Mouse (Mus musculus) liver, embryonic 16.5 days (tissue): ENCODE measurements around the gene Cd300c2. TPM values are rescaled to one million over a fixed set of nuclear protein-coding genes. Genes with fewer than 3 reads are reported as not detected.

Experiments used
- ATAC-seq: fragments of 200-750 bp; cut with Nextera tagmentation; 2 replicates; pipeline ENCODE4 v1.8.0; 2017; ENCODE audit warnings: low read depth, mild to moderate bottlenecking, moderate number of reproducible peaks, moderate library complexity
- H3K27ac ChIP-seq: fragments of 300-500 bp; sonication (generic); 2 replicates; pipeline ENCODE4 v1.5.1; 2014; ENCODE audit warnings: mild to moderate bottlenecking, low read length
- H3K27me3 ChIP-seq: fragments of 300-500 bp; sonication (generic); 2 replicates; pipeline ENCODE4 v1.6.1; 2014; ENCODE audit warnings: low read depth, low read length, mixed read lengths; ENCODE audit not compliant: control insufficient read depth, insufficient read depth
- H3K36me3 ChIP-seq: fragments of 300-500 bp; sonication (generic); 2 replicates; pipeline ENCODE4 v1.6.1; 2014; ENCODE audit warnings: mild to moderate bottlenecking; ENCODE audit not compliant: control insufficient read depth, insufficient read depth
- H3K4me1 ChIP-seq: fragments of 300-500 bp; sonication (generic); 2 replicates; pipeline ENCODE4 v1.6.1; 2014; ENCODE audit warnings: low read depth, low read length, mixed read lengths; ENCODE audit not compliant: control insufficient read depth
- H3K4me2 ChIP-seq: fragments of 300-500 bp; sonication (generic); 2 replicates; pipeline ENCODE4 v1.6.1; 2014; ENCODE audit warnings: low read depth, low read length, mixed read lengths
- H3K4me3 ChIP-seq: fragments of 300-500 bp; sonication (generic); 2 replicates; pipeline ENCODE4 v1.5.1; 2014; ENCODE audit warnings: low read depth, mild to moderate bottlenecking, low read length
- H3K9ac ChIP-seq: fragments of 300-500 bp; sonication (generic); 2 replicates; pipeline ENCODE4 v1.6.1; 2014; ENCODE audit warnings: low read depth, low read length
- H3K9me3 ChIP-seq: fragments of 300-500 bp; sonication (generic); replicated peaks from 2 replicates; pipeline ENCODE4 v1.6.1; 2016; ENCODE audit warnings: low read length; ENCODE audit not compliant: control insufficient read depth
- WGBS: fragments of 180-500 bp; shearing (Covaris S2); extraction: QIAGEN DNeasy Blood & Tissue Kit; methylation state at CpG from one replicate; pipeline ENCODE4 v1.1.7; 2014; ENCODE audit not compliant: insufficient replicate concordance; 5-methylcytosine and 5-hydroxymethylcytosine counted together
- polyA plus RNA-seq: library from polyadenylated mRNA; unstranded; fragments of >200 nt; fragmentation: Nextera tagmentation; extraction: Ambion mirVana; gene quantifications from 2 replicates; pipeline ENCODE4 v1.2.1, GENCODE M21; 2015

Gene Cd300c2
- polyA plus RNA-seq, 1 experiment from 2014 or later, result 11.1 TPM

GRCm38 (mm10) chr11:114972726-114973125, 29.0 kb downstream of the Cd300c2 start:
- Histone ChIP-seq H3K27me3 (no peaks in the 10 kb centered on the region), H3K27ac (no peak overlapping the region), H3K36me3 (no peaks in the 10 kb centered on the region), H3K4me2 (no peak overlapping the region), H3K9ac (no peak overlapping the region), H3K4me1 (no peaks in the 10 kb centered on the region), H3K4me3 (no peak overlapping the region), H3K9me3 (peaks cover 5% of the 10 kb centered on the region)
- ATAC-seq, result no peak
- 74% methylated on average over 10 of the region's 10 CpGs for whole genome bisulfite sequencing

DNA sequence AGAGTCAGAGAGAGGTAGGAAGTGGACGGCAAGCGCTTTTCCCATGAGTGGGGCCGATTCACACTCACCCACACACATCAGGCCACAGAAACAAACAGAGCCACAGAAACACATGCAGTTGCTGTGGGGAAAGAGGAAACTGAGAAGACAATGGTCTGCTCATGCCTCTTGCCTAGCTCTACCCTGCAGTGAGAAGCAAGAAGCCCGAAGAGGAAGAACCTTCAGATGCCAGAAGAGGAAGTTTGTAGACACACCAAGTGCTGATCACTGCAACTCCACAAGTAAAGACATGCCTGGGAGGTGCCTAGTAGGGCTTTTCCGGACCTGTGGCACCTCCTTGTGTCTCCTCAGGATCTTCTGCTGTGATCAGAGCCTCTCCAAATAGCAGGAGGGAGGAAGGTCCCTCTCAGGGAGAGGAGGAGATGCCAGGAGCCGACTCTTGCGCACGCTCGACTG, 32.9 kb downstream of the Cd300c2 start, which contains the start of gene Cd300c:
Gene Cd300c (minus strand): TSS at position 406 of the 456 bp plus-strand sequence.
- 0 out of 2 replicates have a peak within 1 kb of the TSS, but pooled peaks have one; percentile 24 for H3K27ac ChIP-seq
- peak; percentile 35 for ATAC-seq

GRCm38 (mm10) chr11:114965182-114965828, 36.4 kb downstream of the Cd300c2 start:
- H3K4me3 ChIP-seq, result no peak overlapping the region
- no peaks in the 10 kb centered on the region for H3K4me1 ChIP-seq
- no peak overlapping the region for H3K9ac ChIP-seq
- ATAC-seq, result peak; percentile 59
- no peak overlapping the region for H3K4me2 ChIP-seq
- H3K27me3 ChIP-seq, result no peaks in the 10 kb centered on the region
- no peaks in the 10 kb centered on the region for H3K9me3 ChIP-seq
- 11% methylated on average over 3 of the region's 3 CpGs for WGBS
- H3K27ac ChIP-seq, result no peak overlapping the region
- no peaks in the 10 kb centered on the region for H3K36me3 ChIP-seq

More for the DNA sequence above, 32.9 kb downstream of the Cd300c2 start, which contains the start of gene Cd300c:
- Histone ChIP-seq H3K4me1 (no peaks in the 10 kb centered on the region), H3K4me2 (no peak within 1 kb of the TSS), H3K27me3 (no peaks in the 10 kb centered on the region), H3K9ac (no peak within 1 kb of the TSS), H3K9me3 (peaks cover under 1% of the 10 kb centered on the region), H3K4me3 (no peak within 1 kb of the TSS), H3K36me3 (no peaks in the 10 kb centered on the region)
- WGBS, result 53% methylated on average over 9 of the region's 9 CpGs

GRCm38 (mm10) chr11:114960369-114960768, 41.3 kb downstream of the Cd300c2 start:
- 30% methylated on average over 1 of the region's 1 CpGs for WGBS

More at GRCm38 (mm10) chr11:114960369-114960768, 41.3 kb downstream of the Cd300c2 start:
- Histone ChIP-seq H3K27me3 (no peaks in the 10 kb centered on the region), H3K9me3 (no peaks in the 10 kb centered on the region), H3K4me2 (no peak overlapping the region), H3K36me3 (no peaks in the 10 kb centered on the region), H3K4me3 (no peak overlapping the region), H3K4me1 (no peaks in the 10 kb centered on the region), H3K27ac (no peak overlapping the region), H3K9ac (no peak overlapping the region)
- ATAC-seq, result no peak

Other genes with a start within 250 kb of the Cd300c2 start
- gene Kif19a, start 236.5 kb downstream of the Cd300c2 start, polyA plus RNA-seq, result 0.09 and 0.17 TPM in 2 replicates
- not detected in 2 replicates for gene Btbd17, start 205.9 kb downstream of the Cd300c2 start, polyA plus RNA-seq
- not detected in 2 replicates for gene Gpr142, start 203.0 kb downstream of the Cd300c2 start, polyA plus RNA-seq
- 19.5 and 20.2 TPM in 2 replicates for gene Gprc5c, start 150.7 kb downstream of the Cd300c2 start, polyA plus RNA-seq
- 5.9 and 6.2 TPM in 2 replicates for gene Cd300a, start 111.8 kb downstream of the Cd300c2 start, polyA plus RNA-seq
- 1.5 and 1.9 TPM in 2 replicates for gene Cd300lb, start 67.5 kb downstream of the Cd300c2 start, polyA plus RNA-seq
- gene Cd300c, start 32.7 kb downstream of the Cd300c2 start, polyA plus RNA-seq, result 0.14 TPM in 1 of 2 replicates, not detected in the other
- 0.97 and 1.3 TPM in 2 replicates for gene Cd300ld, start 12.0 kb downstream of the Cd300c2 start, polyA plus RNA-seq
- not detected in 2 replicates for gene Cd300ld2, start 14.3 kb upstream of the Cd300c2 start, polyA plus RNA-seq
- gene Cd300ld4, start 25.1 kb upstream of the Cd300c2 start, polyA plus RNA-seq, result not detected in 2 replicates
- not detected in 2 replicates for gene Cd300ld5, start 35.9 kb upstream of the Cd300c2 start, polyA plus RNA-seq
- not detected in 2 replicates for gene Cd300ld3, start 46.5 kb upstream of the Cd300c2 start, polyA plus RNA-seq
- gene Cd300e, start 60.3 kb upstream of the Cd300c2 start, polyA plus RNA-seq, result 0.46 and 0.79 TPM in 2 replicates
- 2.3 and 2.4 TPM in 2 replicates for gene Rab37, start 89.6 kb upstream of the Cd300c2 start, polyA plus RNA-seq
- 4.0 and 5.5 TPM in 2 replicates for gene Cd300lf, start 132.1 kb upstream of the Cd300c2 start, polyA plus RNA-seq
- gene Slc9a3r1, start 161.5 kb upstream of the Cd300c2 start, polyA plus RNA-seq, result 78.8 and 88.7 TPM in 2 replicates
- 5.9 and 6.4 TPM in 2 replicates for gene Tmem104, start 185.6 kb upstream of the Cd300c2 start, polyA plus RNA-seq
- 12.7 TPM in 2 replicates for gene Nat9, start 186.0 kb upstream of the Cd300c2 start, polyA plus RNA-seq